Mouse (Mus musculus): ENCODE measurements around the gene Adgrl2.
A peak's percentile ranks its signal among the peaks of the same experiment; 100 is the strongest.

- 0 out of 2 replicates have a peak, but pooled peaks have one; percentile 21 for TF ChIP-seq POLR2A (IDR thresholded peaks at IDR 0.05; ENCODE audit: low read depth, low read length)
- TF ChIP-seq CTCF (conservative IDR thresholded peaks at IDR 0.05 in 1 of 2, IDR thresholded peaks at IDR 0.05 in 1 of 2; ENCODE audit: low read depth in 2 of 2, low read length in 2 of 2): peak in 1 of 2 experiments; percentile 38; a peak in 2 of 4 replicates
- TF ChIP-seq CHD1 (IDR thresholded peaks at IDR 0.05; ENCODE audit: low read depth, low read length): no peak
- TF ChIP-seq MYC (IDR thresholded peaks at IDR 0.05; ENCODE audit: low read depth, low read length): 0 out of 2 replicates have a peak, but pooled peaks have one; percentile 20
- TF ChIP-seq USF2 (conservative IDR thresholded peaks at IDR 0.05; ENCODE audit: low read depth, low read length): no peak
These were observed 157.1 kb downstream of the Adgrl2 start for GRCm38 (mm10) chr3:148833070-148833769.

All from CH12.LX (cell line).